Mouse (Mus musculus) kidney, adult 8-10 months (tissue): ENCODE data around the gene Zfp978.
"Not testable (repeated sequence)": the region's sequence is repeated elsewhere in the genome, so short reads cannot be mapped to it uniquely, and the experiment has no call there.

Source experiments
- DNase-seq, 2 experiments: peaks; one replicate each; pipeline ENCODE4 v3.0.0; 2022

Gene Zfp978

GRCm38 (mm10) chr4:147417157-147417778 lies 56.2 kb downstream of the Zfp978 start:
- DNase-seq, result no peak

- no peak for DNase-seq
Observed at GRCm38 (mm10) chr4:147417921-147418320, 56.8 kb downstream of the Zfp978 start.

- not testable (repeated sequence) for DNase-seq
Observed at GRCm38 (mm10) chr4:147418333-147418732, 57.2 kb downstream of the Zfp978 start.

- not testable (repeated sequence) for DNase-seq
Observed at GRCm38 (mm10) chr4:147419190-147419589, 58.1 kb downstream of the Zfp978 start.

GRCm38 (mm10) chr4:147419756-147420590 lies 58.9 kb downstream of the Zfp978 start:
- DNase-seq, result not testable (repeated sequence)

GRCm38 (mm10) chr4:147420794-147421193 lies 59.7 kb downstream of the Zfp978 start:
- DNase-seq, result no peak

- DNase-seq, result not testable (repeated sequence)
Observed at GRCm38 (mm10) chr4:147421316-147421715, 60.2 kb downstream of the Zfp978 start.

GRCm38 (mm10) chr4:147423140-147423539 lies 62.0 kb downstream of the Zfp978 start:
- no peak for DNase-seq

- DNase-seq, result no peak
Observed at GRCm38 (mm10) chr4:147423641-147424298, 62.7 kb downstream of the Zfp978 start.

- not testable (repeated sequence) for DNase-seq
Observed at GRCm38 (mm10) chr4:147424404-147424803, 63.3 kb downstream of the Zfp978 start.

- DNase-seq, result not testable (repeated sequence)
Observed at GRCm38 (mm10) chr4:147425615-147426347, 64.7 kb downstream of the Zfp978 start.

- DNase-seq, result no peak
Observed at GRCm38 (mm10) chr4:147430651-147431050, 69.5 kb downstream of the Zfp978 start.

GRCm38 (mm10) chr4:147431696-147432442 lies 70.8 kb downstream of the Zfp978 start:
- DNase-seq, result not testable (repeated sequence)

- no peak for DNase-seq
Observed at GRCm38 (mm10) chr4:147432443-147432790, 71.3 kb downstream of the Zfp978 start.

- no peak for DNase-seq
Observed at GRCm38 (mm10) chr4:147433017-147433416, 71.9 kb downstream of the Zfp978 start.

- no peak for DNase-seq
Observed at GRCm38 (mm10) chr4:147433874-147434273, 72.8 kb downstream of the Zfp978 start.
